Mouse (Mus musculus) Muller cell, postnatal 12 days (primary cell): Measurements from ENCODE around the gene Arf3.
A peak's percentile ranks its signal among the peaks of the same experiment; 100 is the strongest.
"Not testable (repeated sequence)": the region's sequence is repeated elsewhere in the genome, so short reads cannot be mapped to it uniquely, and the experiment has no call there.

ENCODE experiments used
- DNase-seq: peaks from one replicate; pipeline ENCODE4 v3.0.0-alpha.2; 2015; ENCODE audit errors: inconsistent ontology term

Gene Arf3

DNA sequence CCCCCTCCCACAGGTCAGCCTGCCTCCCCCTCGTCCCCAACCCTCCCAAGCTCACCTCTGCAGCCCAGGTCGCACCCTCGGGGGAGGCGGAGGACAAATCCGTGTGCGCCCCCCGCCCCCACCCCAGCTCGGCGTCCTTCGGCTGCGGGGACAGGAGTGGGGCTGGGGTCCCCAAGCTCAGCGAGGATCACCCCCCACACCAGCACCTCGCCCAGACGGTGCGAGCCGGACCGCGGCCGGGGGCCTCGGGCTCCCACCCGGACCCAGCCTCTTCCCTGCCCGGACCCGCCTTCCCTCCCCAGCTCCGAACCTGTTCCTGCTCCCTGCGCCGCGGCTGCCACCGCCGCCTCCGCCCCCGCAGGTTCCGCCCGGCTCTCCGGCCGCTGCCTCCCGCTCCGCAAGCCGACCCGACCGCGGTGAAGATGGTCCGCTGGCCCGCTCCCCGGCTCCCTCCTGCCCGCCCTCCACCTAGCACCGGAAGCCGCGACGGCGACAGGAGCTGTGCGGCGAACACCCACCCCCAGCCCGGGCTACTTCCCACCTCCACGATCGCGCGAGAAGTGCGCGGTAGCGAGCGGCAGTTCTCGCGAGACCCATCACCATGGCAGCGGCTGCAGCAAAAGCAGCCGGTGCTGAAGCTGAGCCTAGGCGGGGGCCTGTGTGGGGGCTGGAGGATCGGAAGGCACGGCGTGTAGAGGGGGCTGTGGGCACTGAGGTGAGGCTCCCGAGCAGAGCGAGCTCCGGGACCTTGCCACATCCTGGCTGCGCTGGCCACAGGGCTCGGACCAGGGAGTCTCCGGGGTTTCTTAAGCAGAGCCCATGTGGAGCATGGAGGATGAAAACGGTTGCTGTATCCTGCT lies at the start of gene Arf3:
Arf3 (minus strand) TSS at position 545 of the 860 bp plus-strand sequence.
- DNase-seq: peak; percentile 96

DNA sequence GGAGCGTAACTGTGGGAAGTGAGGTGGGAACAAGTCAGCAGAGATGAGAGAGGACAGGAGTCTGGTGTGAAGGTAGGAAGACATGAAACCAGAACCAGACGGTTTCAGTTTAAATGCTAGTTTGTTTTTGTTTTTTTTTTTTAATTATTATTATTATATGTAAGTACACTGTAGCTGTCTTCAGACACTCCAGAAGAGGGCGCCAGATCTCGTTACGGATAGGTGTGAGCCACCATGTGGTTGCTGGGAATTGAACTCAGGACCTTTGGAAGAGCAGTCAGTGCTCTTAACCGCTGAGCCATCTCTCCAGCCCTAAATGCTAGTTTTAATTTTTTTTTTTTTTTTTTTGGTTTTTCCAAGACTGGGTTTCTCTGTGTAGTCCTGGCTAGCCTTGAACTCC lies 47.2 kb upstream of the Arf3 start:
- not testable (repeated sequence) for DNase-seq

DNA sequence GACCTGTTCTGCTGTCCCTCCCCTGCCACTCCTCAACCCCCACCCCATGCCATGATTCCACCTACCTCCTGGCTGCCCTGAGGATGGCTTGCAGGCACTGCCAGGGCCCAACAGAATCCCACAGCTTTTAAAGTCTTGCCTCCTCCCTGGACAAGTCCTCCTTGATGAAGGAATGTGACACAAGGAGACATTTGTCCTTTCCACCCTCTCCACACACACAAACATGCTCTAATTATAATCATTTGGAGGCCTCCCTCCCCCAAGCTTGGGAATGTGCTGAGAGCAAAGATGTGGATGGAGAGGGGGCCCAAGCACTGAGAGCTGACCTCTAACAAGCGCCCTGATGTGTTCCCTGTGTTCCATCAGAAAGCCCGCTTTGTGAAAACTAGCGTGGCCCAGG lies 46.4 kb upstream of the Arf3 start, which contains the start of gene Ddn:
Ddn (minus strand) TSS at position 101 of the 400 bp plus-strand sequence.
- DNase-seq: no peak

DNA sequence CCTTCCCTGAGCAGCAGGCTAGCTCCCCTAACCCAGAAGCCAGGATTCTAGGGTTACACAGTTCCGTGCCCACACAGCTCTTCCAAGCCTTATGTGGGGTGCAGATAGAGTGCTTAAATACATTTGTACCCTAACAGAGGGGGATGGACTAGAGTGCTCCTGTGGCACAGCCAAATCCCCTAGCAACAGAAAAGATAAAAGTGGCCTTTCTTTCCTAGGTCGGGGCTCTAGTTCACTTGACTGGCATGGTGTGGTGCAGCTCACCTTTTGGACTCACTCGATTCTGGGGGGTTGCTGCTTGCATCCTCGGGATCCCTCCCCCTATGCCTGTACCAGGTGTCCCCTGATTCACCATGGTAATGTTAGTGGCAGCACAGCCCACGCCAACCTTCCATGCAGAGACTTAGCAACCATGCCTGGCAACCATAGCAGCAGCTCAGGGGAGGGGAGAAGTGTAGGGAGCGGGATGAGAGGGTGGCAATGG lies 45.7 kb upstream of the Arf3 start:
- no peak for DNase-seq

- no peak for DNase-seq
These were observed 45.1 kb upstream of the Arf3 start for GRCm38 (mm10) chr15:98807895-98808650.

- DNase-seq: no peak
These were observed 44.1 kb upstream of the Arf3 start for GRCm38 (mm10) chr15:98806809-98807770.

DNA sequence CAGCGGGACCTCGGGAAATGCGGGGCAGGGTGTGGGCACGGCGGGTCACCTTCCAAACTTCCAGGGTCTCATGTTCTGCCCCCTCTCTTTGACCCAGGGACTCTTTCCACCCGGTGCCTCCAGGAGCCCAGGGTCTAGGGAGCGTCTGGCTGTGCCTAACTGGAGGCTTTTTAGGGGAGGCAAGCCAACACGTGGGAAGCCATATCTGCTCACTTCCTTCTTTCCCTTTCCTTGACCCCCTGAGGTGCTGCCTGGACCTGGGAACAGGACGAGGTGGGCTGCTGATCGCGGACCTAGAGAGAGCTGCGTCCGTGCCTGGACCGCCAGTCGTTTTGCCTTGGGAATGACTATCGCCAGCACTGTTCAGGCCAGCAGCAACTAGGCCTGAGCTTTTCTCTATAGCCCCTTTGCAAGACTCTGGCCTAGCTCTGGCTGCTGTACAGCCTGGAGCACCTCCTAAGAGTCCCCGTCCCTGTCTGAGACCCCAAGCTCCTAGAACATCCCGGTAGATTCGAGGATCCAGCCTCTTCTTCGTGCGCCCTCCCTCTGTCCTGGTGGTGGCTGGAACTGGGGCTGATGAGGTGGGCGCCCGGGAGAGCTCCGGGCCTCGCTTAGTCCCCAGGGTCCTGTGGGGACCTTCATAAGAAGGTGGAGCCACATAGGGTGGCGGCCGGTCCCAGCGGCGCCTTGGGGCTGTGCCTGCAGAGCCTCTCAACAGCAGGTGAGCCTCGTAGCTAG lies 43.2 kb upstream of the Arf3 start:
- no peak for DNase-seq

- peak; percentile 75 for DNase-seq
These were observed 42.5 kb upstream of the Arf3 start for GRCm38 (mm10) chr15:98805324-98806040.

GRCm38 (mm10) chr15:98804054-98804453 lies 41.0 kb upstream of the Arf3 start:
- DNase-seq: peak; percentile 79

GRCm38 (mm10) chr15:98802926-98803325 lies 39.9 kb upstream of the Arf3 start:
- no peak for DNase-seq

GRCm38 (mm10) chr15:98799396-98799795 lies 36.4 kb upstream of the Arf3 start:
- peak; percentile 65 for DNase-seq

DNA sequence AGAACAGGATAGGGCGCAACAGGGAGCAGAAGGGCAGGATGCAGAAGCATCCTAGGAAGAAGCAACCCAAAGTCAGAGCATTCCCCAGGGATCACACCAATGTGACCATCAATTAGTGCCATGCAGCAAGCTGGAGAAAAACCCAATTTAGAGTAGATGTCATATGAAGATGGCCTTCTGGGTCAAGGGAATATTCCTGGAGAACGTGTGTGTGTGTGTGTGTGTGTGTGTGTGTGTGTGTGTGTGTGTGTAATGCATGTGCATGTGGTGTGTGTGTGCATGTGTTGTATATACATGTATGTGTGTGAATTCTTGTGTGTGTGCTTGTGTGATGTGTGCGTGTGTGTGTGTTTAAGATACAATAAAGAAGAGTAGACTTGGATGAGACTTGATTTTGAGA lies 35.9 kb upstream of the Arf3 start:
- DNase-seq: no peak

- DNase-seq: no peak
These were observed 35.0 kb upstream of the Arf3 start for GRCm38 (mm10) chr15:98797835-98798492.

DNA sequence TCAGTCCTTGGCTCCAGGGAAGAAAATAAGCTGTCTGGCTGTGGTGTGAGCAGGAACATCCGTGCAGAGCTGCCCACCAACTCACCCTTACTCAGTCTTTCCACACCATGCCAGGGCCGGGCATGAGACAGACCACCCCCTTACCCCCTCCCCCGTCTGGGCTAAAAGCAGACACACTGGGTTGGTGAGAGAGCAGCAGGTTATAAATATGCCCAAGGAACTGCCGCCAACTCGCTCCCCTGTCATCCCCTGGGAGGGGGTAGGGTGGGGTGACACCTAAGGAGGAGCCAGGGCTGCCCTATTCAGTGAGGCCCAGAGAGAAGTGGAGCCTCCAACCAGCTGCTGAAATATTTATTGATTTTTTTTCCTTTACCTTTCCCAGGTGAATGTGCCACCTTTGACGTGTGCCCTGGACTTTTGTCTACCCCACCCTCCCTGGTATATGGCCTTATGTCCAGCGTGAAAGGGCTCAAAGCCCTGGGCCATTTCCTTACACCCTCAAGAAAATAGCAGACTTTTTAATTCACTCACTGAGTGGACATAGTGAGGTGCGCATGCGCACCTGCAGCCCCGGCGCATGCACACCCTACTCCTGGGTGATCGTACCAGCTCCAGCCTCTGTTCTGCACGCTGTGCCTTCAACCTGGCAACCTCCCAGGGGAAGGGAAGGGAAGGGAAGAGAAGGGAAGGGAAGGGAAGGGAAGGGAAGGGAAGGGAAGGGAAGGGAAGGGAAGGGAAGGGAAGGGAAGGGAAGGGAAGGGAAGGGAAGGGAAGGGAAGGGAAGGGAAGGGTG lies 34.0 kb upstream of the Arf3 start:
- DNase-seq: no peak

DNA sequence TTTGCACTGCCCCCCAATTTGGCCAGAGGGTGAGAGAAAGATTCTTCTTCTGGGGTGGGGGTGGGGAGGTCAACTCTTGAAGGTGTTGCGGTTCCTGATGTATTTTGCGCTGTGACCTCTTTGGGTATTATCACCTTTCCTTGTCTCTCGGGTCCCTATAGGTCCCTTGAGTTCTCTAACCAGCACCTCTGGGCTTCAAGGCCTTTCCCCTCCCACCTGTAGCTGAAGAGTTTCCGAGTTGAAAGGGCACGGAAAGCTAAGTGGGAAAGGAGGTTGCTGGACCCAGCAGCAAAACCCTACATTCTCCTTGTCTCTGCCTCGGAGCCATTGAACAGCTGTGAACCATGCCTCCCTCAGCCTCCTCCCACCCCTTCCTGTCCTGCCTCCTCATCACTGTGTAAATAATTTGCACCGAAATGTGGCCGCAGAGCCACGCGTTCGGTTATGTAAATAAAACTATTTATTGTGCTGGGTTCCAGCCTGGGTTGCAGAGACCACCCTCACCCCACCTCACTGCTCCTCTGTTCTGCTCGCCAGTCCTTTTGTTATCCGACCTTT lies 30.2 kb upstream of the Arf3 start:
- DNase-seq: no peak

DNA sequence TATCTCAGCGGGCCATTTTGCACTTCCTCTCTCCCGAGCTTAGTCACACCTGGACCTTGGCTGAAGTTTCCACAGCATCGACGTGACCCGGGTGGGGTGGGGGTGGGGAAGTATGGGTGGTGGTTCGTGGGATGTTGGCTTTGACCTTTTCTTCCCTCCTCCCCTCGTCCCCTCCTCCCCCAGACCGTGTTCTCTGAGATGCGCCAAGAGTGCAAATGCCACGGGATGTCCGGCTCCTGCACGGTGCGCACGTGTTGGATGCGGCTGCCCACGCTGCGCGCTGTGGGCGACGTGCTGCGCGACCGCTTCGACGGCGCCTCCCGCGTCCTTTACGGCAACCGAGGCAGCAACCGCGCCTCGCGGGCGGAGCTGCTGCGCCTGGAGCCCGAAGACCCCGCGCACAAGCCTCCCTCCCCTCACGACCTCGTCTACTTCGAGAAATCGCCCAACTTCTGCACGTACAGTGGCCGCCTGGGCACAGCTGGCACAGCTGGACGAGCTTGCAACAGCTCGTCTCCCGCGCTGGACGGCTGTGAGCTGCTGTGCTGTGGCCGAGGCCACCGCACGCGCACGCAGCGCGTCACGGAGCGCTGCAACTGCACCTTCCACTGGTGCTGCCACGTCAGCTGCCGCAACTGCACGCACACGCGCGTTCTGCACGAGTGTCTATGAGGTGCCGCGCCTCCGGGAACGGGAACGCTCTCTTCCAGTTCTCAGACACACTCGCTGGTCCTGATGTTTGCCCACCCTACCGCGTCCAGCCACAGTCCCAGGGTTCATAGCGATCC lies 29.4 kb upstream of the Arf3 start:
- no peak for DNase-seq

DNA sequence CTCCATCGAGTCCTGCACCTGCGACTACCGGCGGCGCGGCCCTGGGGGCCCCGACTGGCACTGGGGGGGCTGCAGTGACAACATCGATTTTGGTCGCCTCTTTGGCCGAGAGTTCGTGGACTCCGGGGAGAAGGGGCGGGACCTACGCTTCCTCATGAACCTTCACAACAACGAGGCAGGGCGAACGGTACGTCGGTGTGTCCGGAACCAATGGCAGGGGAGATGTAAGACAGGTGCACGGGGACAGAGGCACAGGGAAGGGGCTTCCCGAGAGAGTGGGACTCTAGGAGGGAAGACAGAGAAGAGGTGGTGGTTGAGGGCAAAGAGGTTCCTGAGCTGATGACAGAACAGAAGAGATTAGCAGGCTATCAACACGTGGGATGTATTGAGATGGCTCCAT lies 28.8 kb upstream of the Arf3 start:
- no peak for DNase-seq

- DNase-seq: no peak
These were observed 28.2 kb upstream of the Arf3 start for GRCm38 (mm10) chr15:98791221-98791620.
